Mouse (Mus musculus): Measurements from ENCODE around the gene Notch3.

The Notch3 gene

DNA sequence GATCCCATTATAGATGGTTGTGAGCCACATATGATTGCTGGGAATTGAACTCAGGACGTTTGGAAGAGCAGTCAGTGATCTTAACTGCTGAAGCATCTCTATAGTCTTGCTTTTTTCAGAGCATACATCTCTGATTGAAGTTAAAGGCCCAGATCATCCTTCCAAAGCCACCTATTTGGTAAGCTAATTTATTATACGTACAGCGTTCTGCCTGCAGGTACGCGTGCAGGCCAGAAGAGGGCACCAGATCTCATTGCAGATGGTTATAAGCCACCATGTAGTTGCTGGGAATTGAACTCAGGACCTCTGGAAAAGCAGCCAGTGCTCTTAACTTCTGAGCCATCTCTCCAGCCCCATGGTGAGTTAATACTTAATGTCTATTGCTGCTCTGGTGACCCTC, 73.8 kb downstream of the Notch3 start:
- no peak for DNase-seq (ENCODE audit: low read depth, low spot score)

DNA sequence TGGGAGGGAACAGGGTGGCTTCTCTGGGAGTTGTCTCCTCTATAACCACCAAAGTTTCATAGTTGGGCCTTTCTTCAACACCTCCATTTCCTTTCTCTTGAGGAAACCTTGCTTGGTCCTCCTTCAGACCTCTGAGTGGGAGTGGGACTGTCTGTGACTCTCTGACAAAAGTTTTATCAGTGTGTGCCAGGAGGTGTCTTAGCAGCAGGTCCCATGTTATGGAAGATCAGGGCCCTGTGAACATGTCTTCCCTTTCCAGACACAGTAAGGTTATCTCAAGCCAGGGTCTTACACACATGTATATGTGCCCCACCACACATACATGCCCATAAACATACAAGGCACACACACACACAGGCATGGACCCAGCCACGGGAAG, 74.4 kb downstream of the Notch3 start:
- no peak for DNase-seq (ENCODE audit: low read depth, low spot score)

DNA sequence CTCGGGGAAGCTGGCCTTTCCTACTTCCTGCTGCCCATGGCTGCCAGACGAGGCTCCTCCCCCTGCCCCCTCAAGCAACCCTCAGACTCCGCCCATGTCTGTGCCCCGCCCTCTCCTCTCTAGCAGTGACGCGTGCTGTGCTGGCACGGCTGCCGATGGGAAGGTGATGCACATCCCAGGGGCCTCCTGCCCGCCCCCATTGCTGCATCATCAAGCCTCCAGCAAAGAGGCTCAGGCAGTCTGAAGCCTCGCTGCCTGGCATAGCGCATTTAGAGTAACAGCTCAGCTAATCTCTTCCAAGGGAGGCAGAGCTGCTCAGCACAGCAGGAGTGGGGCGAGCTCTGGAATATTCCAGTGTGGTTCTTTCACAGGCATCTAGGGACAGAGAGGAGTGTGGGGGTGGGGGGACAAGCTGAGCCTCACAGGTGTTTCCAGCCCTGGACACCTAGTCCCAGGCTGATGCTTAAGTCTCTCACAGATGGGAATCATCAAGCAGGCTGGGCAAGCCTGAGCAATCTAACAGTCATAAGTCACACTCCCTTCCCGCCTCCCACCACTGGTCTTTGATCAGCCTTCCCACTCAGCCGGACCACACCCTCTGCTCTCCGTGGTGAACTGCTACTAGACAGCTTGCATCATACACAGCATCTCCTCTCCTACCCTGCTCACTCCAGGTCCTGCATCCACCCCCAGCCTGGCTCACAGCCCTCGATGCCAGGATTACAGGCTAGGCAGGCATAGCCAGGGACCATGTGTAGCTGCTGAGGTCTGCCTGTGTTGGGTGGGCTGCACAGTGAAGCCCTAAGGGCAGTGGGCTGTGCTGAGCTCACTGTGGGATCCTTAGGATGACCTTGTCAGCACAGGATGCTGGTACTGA, 75.0 kb downstream of the Notch3 start:
- peak; percentile 72 for DNase-seq (ENCODE audit: low read depth, low spot score)

DNA sequence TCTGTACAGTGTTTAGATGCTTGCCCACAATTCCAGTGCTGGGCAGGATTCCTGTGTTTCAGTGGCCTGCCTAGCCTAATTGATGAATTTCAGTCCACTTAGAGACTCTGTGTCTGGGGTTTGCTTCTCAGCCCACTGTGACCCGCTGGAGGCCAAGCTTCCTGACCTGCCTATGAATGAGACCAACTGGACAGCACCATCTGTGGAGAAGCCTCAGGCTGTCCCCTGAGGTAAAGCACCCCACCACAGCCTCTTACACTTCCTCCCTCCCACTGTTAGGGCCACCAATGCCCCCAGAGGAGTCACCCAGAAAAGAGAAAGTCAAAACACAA, 75.7 kb downstream of the Notch3 start:
- no peak for DNase-seq (ENCODE audit: low read depth, low spot score)

DNA sequence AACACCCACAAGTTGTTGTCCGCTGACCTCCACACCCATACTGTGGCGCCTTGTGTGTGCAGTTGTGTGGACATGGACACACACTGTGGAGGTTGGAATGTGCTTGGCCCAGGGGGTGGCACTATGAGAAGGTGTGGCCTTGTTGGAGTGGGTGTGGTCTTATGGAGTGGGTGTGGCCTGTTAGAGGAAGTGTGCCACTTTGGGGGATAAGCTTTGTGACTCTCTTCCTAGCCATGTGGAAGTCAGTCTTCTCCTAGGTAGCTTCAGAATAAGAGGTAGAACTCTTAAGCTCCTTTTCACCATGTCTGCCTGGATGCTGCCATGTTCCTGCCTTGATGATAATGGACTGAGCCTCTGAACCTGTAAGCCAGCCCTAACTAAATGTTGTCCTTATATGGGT, 79.6 kb downstream of the Notch3 start:
- DNase-seq (ENCODE audit: low read depth, low spot score) = no peak

DNA sequence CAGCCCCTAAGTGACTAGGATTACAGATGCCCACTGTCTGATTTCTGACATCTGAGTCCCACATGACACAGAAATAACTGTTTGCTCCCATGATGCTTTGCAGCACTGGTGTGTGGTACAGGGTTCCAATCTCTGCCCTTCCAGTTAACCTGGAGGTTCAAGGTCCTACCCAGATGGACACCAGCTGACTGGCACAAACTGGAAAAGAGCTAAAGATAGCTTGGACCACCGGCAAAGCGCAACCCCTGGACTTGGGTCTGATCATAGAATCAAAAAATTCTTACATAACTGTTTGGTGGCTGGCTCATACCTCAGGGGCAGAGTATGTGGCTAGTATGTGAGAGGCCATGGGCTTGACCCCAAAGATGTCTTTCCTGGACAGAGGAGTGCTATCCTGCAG, 83.3 kb downstream of the Notch3 start:
- DNase-seq (ENCODE audit: low read depth, low spot score) = no peak

DNA sequence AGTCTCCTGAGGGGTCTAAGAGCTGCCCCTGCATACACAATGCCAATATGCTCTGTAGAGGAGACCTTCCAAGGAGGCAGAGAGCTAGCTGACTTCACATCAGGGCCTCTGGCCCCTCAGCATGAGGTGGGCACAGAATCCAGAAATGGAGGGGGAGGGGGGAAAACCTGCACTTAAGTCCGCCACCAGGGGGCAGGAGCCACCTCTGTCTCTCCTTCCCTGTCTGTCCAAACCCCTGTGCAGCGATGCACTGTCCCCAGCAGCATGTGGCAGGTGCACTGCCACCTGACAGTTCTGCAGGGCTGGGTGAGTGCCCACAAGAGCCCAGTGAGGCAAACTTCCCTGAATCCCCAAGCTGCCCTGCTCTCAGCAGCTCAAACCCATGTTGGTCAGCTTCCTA, 91.5 kb downstream of the Notch3 start:
- DNase-seq (ENCODE audit: low read depth, low spot score) = peak; percentile 53

DNA sequence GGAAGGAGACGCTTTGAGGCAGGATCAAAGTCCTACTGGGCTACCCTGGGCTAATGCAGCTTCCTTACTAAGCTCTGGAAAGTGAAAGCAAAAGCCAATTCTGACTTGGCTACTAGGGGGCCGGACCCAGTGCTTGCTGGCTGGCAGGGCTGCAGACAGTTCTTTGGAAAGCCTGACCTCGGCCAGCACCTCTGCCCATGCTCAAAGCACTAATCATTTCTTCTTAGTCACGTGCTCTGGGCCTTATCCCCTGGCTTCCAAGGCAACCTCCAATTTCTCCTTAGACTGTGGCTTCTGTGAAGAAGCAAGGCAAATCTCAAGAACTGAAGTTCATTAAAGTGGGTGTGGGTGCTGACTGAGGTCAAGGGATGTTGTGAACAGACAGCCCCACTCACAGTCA, 92.0 kb downstream of the Notch3 start:
- no peak for DNase-seq (ENCODE audit: low read depth, low spot score)

DNA sequence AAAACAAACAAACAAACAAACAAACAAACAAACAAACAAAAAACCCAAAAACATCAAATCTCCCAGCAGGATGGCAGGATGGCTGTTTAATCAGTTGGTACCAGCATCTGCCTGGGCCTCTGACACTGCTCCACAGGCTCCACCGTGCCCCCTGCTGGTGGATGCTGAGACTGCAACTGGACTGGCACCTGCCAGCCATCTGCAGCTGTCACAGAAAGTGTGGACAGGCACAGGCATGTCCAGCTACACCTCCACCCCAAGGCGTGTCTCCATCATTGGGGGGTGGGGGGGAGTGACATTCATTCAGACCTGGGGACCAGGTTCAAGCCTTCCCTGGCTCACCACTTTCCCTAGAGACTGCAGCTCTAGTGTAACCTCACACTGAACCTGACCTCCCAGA, 93.3 kb downstream of the Notch3 start:
- peak; percentile 67 for DNase-seq (ENCODE audit: low read depth, low spot score)

All from forelimb bud, embryonic 11.5 days (tissue).